ENCODE assay signal across 12 mouse cellular contexts in the genomic region with DNA sequence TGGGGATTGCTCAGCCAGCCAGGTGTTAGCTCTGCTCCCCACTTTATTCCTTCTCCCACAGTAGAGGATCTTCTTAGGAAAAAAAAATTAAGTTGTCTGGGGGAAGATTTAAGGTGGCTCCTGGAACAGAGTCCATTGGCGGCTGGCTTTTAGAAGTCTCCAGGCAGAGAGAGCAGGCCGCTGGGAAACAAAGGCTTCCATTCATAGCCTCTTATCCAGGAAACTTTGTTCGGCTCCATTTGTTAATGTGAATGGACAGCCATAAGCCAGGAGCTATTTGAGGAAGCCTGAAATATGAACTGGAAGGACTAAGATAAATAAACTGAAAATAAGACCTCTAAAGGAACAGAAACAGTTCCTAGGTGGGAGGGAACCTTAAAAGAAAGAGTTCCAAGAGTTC. TPM values are rescaled to one million over a fixed set of nuclear protein-coding genes. Genes with fewer than 3 reads are reported as not detected.
A peak's percentile ranks its signal among the peaks of the same experiment; 100 is the strongest.
DNase-seq lines count a peak whose midpoint lies in the region; ATAC-seq and TF ChIP-seq lines count a peak whose summit lies in the region.
"Had no signal": no experiment of that assay in that cellular context is flagged by ENCODE, and none has a peak within 500 bp of the region (broad histone marks: within the 10 kb centered on the region; RNA-seq: fewer than 3 reads in every experiment).

No protein-coding gene starts in this region.

- no peak for ATAC-seq in forebrain, embryonic 15.5 days (replicated peaks)
- peak; percentile 59; the same call in 1 of the 2 replicates for ATAC-seq in lung, embryonic 16.5 days (ENCODE audit: low read depth)
- ATAC-seq in limb, embryonic 12.5 days (ENCODE audit: insufficient number of reproducible peaks, insufficient read depth, low FRiP score, low TSS enrichment, low read depth), result no peak
- peak; percentile 72 for ATAC-seq in stomach, embryonic 14.5 days (ENCODE audit: insufficient number of reproducible peaks, insufficient read depth, low FRiP score, low read depth)

- H3K36me3 ChIP-seq in forebrain, embryonic 10.5 days (replicated peaks), result no peaks in the 10 kb centered on the region
- no peaks in the 10 kb centered on the region for H3K36me3 ChIP-seq in forebrain, embryonic 15.5 days
- H3K36me3 ChIP-seq in lung, embryonic 16.5 days (ENCODE audit: control insufficient read depth, insufficient read depth, low read length), result no peaks in the 10 kb centered on the region
- no peaks in the 10 kb centered on the region for H3K36me3 ChIP-seq in limb, embryonic 12.5 days
- no peaks in the 10 kb centered on the region for H3K36me3 ChIP-seq in stomach, embryonic 14.5 days (ENCODE audit: control insufficient read depth, insufficient read depth, low read length)

- peak; percentile 49 for DNase-seq in forebrain, embryonic 10.5 days (ENCODE audit: extremely low spot score, low spot score)
- no peak for DNase-seq in lung, postnatal 36 days
- no peak for DNase-seq in gastrocnemius, adult 2 months
- no peak for DNase-seq in adrenal gland, adult 18-20 months (ENCODE audit: low spot score in 2 of 2)
- DNase-seq: kidney, adult 2 months; left cerebral cortex, postnatal 4 days; thymus, postnatal 4 days had no signal

- H3K27me3 ChIP-seq in forebrain, embryonic 10.5 days (ENCODE audit: poor library complexity, severe bottlenecking), result no peaks in the 10 kb centered on the region
- no peaks in the 10 kb centered on the region for H3K27me3 ChIP-seq in forebrain, embryonic 15.5 days
- H3K27me3 ChIP-seq in lung, embryonic 16.5 days (ENCODE audit: control insufficient read depth, insufficient read depth, low read depth, low read length), result no peaks in the 10 kb centered on the region
- no peaks in the 10 kb centered on the region for H3K27me3 ChIP-seq in limb, embryonic 12.5 days
- no peaks in the 10 kb centered on the region for H3K27me3 ChIP-seq in stomach, embryonic 14.5 days (ENCODE audit: control insufficient read depth, insufficient read depth, low read length)

- peaks cover 6% of the 10 kb centered on the region; the same call in 1 of the 2 replicates for H3K9me3 ChIP-seq in forebrain, embryonic 10.5 days
- H3K9me3 ChIP-seq in forebrain, embryonic 15.5 days, result no peaks in the 10 kb centered on the region
- peaks cover 3% of the 10 kb centered on the region; the same call in 1 of the 2 replicates for H3K9me3 ChIP-seq in lung, embryonic 16.5 days (ENCODE audit: control insufficient read depth, low read length)
- peaks cover 6% of the 10 kb centered on the region; the same call in 1 of the 2 replicates for H3K9me3 ChIP-seq in limb, embryonic 12.5 days
- H3K9me3 ChIP-seq in stomach, embryonic 14.5 days (ENCODE audit: control insufficient read depth, low read depth, low read length), result no peaks in the 10 kb centered on the region

- intact Hi-C loops in gastrocnemius, adult 2 months (cut with DNase I), result loop anchor here (5.0 kb wide), 1 partner anchor 41 kb away; no protein-coding TSS in a partner anchor

- no peak overlapping the region for H3K9ac ChIP-seq in forebrain, embryonic 15.5 days (replicated peaks)
- peak overlapping the region; percentile 34; the same call in 1 of the 2 replicates for H3K9ac ChIP-seq in lung, embryonic 16.5 days (ENCODE audit: low read length)
- H3K9ac ChIP-seq in limb, embryonic 12.5 days (replicated peaks), result no peak overlapping the region
- no peak overlapping the region for H3K9ac ChIP-seq in stomach, embryonic 14.5 days (replicated peaks; ENCODE audit: low read depth, low read length)

- no peak overlapping the region for H3K4me2 ChIP-seq in forebrain, embryonic 15.5 days (replicated peaks)
- peak overlapping the region; percentile 11; the same call in 1 of the 2 replicates for H3K4me2 ChIP-seq in lung, embryonic 16.5 days (ENCODE audit: low read depth, low read length)
- no peak overlapping the region for H3K4me2 ChIP-seq in limb, embryonic 12.5 days
- 0 out of 2 replicates have a peak overlapping the region, but pooled peaks have one; percentile 3 for H3K4me2 ChIP-seq in stomach, embryonic 14.5 days (replicated peaks; ENCODE audit: low read depth, low read length)

- peak overlapping the region; percentile 18; the same call in 1 of the 2 replicates for H3K4me3 ChIP-seq in forebrain, embryonic 10.5 days
- no peak overlapping the region for H3K4me3 ChIP-seq in forebrain, embryonic 15.5 days
- H3K4me3 ChIP-seq in lung, embryonic 16.5 days (ENCODE audit: low read length), result no peak overlapping the region
- no peak overlapping the region for H3K4me3 ChIP-seq in limb, embryonic 12.5 days (replicated peaks)
- H3K4me3 ChIP-seq in stomach, embryonic 14.5 days (ENCODE audit: low read depth, low read length), result no peak overlapping the region
- no peak overlapping the region for H3K4me3 ChIP-seq in gastrocnemius, adult 2 months

- 3% methylated on average over 3 of the region's 3 CpGs for WGBS in forebrain, embryonic 10.5 days
- WGBS in forebrain, embryonic 15.5 days, result 0% methylated on average over 3 of the region's 3 CpGs
- 1% methylated on average over 3 of the region's 3 CpGs for WGBS in lung, embryonic 16.5 days
- 9% methylated on average over 3 of the region's 3 CpGs for WGBS in limb, embryonic 12.5 days
- WGBS in stomach, embryonic 14.5 days, result 5% methylated on average over 3 of the region's 3 CpGs

- no peak for TF ChIP-seq CTCF in gastrocnemius, adult 2 months (IDR thresholded peaks at IDR 0.05)

- H3K4me1 ChIP-seq in forebrain, embryonic 10.5 days, result peaks cover 29% of the 10 kb centered on the region
- H3K4me1 ChIP-seq in forebrain, embryonic 15.5 days, result peaks cover 4% of the 10 kb centered on the region; the same call in 1 of the 2 replicates
- peaks cover 7% of the 10 kb centered on the region for H3K4me1 ChIP-seq in lung, embryonic 16.5 days (replicated peaks; ENCODE audit: control insufficient read depth, insufficient read depth, low read length)
- H3K4me1 ChIP-seq in limb, embryonic 12.5 days (replicated peaks), result peaks cover 22% of the 10 kb centered on the region
- H3K4me1 ChIP-seq in stomach, embryonic 14.5 days (ENCODE audit: control insufficient read depth, insufficient read depth, low read length), result peaks cover 6% of the 10 kb centered on the region; the same call in 1 of the 2 replicates

- H3K27ac ChIP-seq in forebrain, embryonic 10.5 days, result peak overlapping the region; percentile 81
- H3K27ac ChIP-seq in forebrain, embryonic 15.5 days (replicated peaks), result no peak overlapping the region; the same call in 1 of the 2 replicates
- H3K27ac ChIP-seq in lung, embryonic 16.5 days (ENCODE audit: low read length), result peak overlapping the region; percentile 71
- H3K27ac ChIP-seq in limb, embryonic 12.5 days, result peak overlapping the region; percentile 82
- H3K27ac ChIP-seq in stomach, embryonic 14.5 days (ENCODE audit: low read length), result peak overlapping the region; percentile 87
- H3K27ac ChIP-seq in gastrocnemius, adult 2 months, result no peak overlapping the region

RNA-seq across cellular contexts. Expression of a gene that starts 24.0 kb away (rescaled TPM):
- polyA plus RNA-seq in forebrain, embryonic 10.5 days (2016; fragmentation: Nextera tagmentation; extraction: Ambion mirVana), result 0.49 and 0.81 TPM in 2 replicates
- 0.09 TPM in 1 of 2 replicates, not detected in the other for polyA plus RNA-seq in forebrain, embryonic 15.5 days (2015; fragmentation: Nextera tagmentation; extraction: Ambion mirVana)
- polyA plus RNA-seq in lung, embryonic 16.5 days (2015; fragmentation: Nextera tagmentation; extraction: Ambion mirVana), result 0.19 and 0.39 TPM in 2 replicates
- polyA plus RNA-seq in limb, embryonic 12.5 days (2016; fragmentation: Nextera tagmentation; extraction: Ambion mirVana), result 0.65 and 0.73 TPM in 2 replicates
- polyA plus RNA-seq in stomach, embryonic 14.5 days (2014; fragmentation: Nextera tagmentation; extraction: Ambion mirVana), result 2.4 and 2.5 TPM in 2 replicates
- total RNA-seq in gastrocnemius, adult 2 months (2021), result under 1 TPM in 1 of 2 experiments, not detected in 1; 0.22 TPM
- under 1 TPM; 0.43 to 0.67 TPM for total RNA-seq in adrenal gland, adult 18-20 months (2021)
- total RNA-seq: left cerebral cortex, postnatal 4 days had no signal

RNA-seq across cellular contexts. Expression of a gene that starts 41.8 kb away (rescaled TPM):
- 0.25 and 0.30 TPM in 2 replicates for polyA plus RNA-seq in forebrain, embryonic 10.5 days (2016; fragmentation: Nextera tagmentation; extraction: Ambion mirVana)
- polyA plus RNA-seq in forebrain, embryonic 15.5 days (2015; fragmentation: Nextera tagmentation; extraction: Ambion mirVana), result not detected in 2 replicates
- polyA plus RNA-seq in lung, embryonic 16.5 days (2015; fragmentation: Nextera tagmentation; extraction: Ambion mirVana), result 0.18 and 0.20 TPM in 2 replicates
- polyA plus RNA-seq in limb, embryonic 12.5 days (2016; fragmentation: Nextera tagmentation; extraction: Ambion mirVana), result 0.40 and 0.49 TPM in 2 replicates
- polyA plus RNA-seq in stomach, embryonic 14.5 days (2014; fragmentation: Nextera tagmentation; extraction: Ambion mirVana), result 0.46 and 0.52 TPM in 2 replicates
- total RNA-seq in gastrocnemius, adult 2 months (2021), result not detected
- under 1 TPM in 1 of 2 experiments, not detected in 1; 0.38 TPM for total RNA-seq in adrenal gland, adult 18-20 months (2021)
- total RNA-seq: gastrocnemius, adult 18-20 months; left cerebral cortex, postnatal 4 days had no signal

Comparison
In these comparisons a context has a peak if more than half of its experiments do, and no peak if none do; other contexts are left out.
1. H3K27ac ChIP-seq: peak in forebrain, embryonic 10.5 days (single experiment), lung, embryonic 16.5 days (single experiment), limb, embryonic 12.5 days (single experiment) and stomach, embryonic 14.5 days (single experiment); none in forebrain, embryonic 15.5 days (single experiment) and gastrocnemius, adult 2 months (single experiment).
2. ATAC-seq: peak in lung, embryonic 16.5 days (single experiment) and stomach, embryonic 14.5 days (single experiment); none in forebrain, embryonic 15.5 days (single experiment) and limb, embryonic 12.5 days (single experiment).
3. H3K4me2 ChIP-seq: peak in lung, embryonic 16.5 days (single experiment) and stomach, embryonic 14.5 days (single experiment); none in forebrain, embryonic 15.5 days (single experiment) and limb, embryonic 12.5 days (single experiment).